Mouse (Mus musculus) neural tube, embryonic 10.5 days (tissue): ENCODE measurements around the gene Srsf6.
A peak's percentile ranks its signal among the peaks of the same experiment; 100 is the strongest.
"Not testable (repeated sequence)": the region's sequence is repeated elsewhere in the genome, so short reads cannot be mapped to it uniquely, and the experiment has no call there.

ENCODE experiments used
- DNase-seq: peaks from one replicate; pipeline ENCODE4 v3.0.0-alpha.2; 2017; ENCODE audit warnings: low spot score; ENCODE audit errors: extremely low spot score

The Srsf6 gene

DNA sequence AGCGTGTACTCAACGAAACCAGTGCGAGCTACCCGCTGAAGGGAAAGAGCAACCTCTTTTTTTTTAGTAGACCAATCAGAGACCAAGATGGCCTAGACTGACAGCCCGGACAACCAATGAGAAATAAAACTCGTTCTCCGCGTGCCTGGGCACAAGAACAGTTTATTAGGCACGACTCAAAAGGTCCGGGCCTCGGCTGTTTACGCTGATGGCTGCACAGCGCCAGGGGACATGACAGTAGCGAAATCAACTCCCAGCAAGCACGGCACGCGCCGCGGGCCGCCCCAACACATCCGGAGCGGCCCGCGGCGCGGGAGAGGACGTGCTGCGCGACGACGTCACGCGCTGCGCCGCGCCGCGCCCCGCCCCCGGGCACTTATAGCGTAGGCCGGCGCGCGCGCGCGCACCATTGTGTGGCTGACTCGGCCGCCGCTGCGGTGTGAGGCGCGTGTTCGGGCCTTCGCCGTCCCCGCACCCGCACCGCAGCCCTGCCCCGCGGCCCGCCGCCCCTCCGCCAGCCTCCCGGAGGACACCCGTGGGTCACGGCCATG, at the start of gene Srsf6:
TSS of gene Srsf6 (plus strand) at position 406 of the 551 bp plus-strand sequence.
- DNase-seq, result peak; percentile 87

DNA sequence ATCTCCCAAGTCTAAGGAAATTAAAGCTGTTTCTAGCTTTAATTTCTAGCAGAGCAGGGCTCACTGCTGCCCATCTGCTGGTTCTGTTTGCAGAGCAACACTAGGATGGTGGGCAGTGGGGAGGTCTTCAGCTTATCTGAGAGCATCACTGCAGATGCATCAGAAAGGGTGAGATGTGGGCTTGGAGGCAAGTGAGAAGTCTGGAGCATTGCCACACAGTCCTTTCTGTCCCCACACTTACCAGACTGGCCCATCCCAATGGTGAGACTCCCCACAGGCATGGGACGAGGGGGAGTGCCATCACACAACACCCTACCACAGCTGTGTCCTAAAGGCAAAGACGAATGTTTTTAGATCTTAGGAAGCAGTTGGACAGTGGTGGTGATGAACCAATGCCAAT, 47.2 kb upstream of the Srsf6 start:
- no peak for DNase-seq

DNA sequence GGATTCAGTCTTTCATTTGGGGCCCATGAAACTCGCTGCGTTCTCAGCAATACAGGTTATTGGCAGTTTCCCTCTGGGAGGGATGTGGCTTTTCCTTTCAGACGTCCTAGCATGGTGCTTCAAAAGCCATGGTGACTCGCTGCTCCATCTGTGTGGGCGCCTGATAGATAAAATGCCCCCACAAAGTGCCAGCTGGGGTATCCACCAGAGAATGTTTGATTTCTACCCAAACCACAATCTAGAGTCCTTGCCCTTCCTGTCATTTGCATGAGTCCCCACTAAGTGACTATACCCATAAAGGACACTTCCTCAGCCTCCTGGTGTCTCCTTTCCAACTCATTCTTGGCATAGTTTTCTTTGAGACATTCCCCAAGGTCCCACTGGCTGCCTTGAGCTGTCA, 44.2 kb upstream of the Srsf6 start:
- DNase-seq, result no peak

DNA sequence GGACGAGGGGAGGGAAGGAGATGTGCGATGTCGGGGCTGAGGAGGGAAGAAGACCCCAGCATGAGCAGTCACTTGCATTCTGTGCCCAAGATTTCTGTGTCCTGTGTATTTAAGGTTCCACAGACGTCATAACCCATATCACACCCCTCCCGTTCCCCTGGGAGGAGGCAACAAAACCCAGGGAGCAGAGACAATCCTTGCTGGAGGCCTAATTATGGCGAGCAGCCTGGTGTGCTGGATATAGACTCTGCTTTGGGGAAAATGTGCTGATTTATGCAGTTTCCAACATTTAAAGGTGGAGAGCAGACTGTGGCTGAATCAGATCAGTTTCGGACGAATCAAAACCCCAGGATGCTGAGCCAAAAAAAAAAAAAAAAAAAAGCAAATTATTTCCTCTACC, 42.7 kb upstream of the Srsf6 start:
- no peak for DNase-seq

DNA sequence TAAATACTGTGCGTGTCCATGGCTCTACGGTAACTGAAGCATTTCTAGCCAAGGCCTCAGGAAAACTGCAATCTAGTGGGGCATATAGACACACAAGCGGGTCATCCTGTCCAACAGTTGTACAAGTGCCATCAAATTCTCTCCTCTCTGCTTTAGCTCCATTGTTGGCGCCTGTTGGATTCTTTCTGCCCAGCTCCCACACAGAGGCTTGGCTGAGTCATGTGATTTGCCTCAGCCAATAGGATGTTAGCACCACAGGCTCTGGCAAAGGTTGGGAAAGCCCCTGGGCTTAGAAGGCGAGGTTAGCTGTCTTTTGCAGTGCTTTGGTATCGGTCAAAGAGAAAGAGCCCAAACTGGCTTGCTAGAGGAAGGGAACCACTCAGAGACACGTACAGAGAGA, 42.1 kb upstream of the Srsf6 start:
- DNase-seq, result no peak

DNA sequence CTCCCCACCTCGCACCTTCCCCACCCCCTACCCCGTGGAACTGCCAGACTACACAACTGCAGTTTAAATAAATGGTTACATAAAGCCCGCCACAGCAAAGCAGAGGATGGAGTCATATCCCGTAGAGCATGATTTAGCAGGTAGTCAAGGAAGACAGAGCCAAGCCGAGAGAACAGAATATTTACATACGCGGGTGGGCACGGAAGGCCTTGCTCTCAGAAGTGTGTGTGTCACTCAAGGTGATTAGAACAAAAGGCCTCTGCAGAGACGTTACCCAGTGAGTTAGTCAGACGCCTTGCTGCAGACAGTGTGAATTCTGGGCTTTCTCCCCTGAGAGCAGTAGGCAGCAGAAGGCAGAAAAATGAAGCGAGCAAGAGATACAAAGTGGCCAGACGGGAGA, 41.6 kb upstream of the Srsf6 start:
- no peak for DNase-seq

DNA sequence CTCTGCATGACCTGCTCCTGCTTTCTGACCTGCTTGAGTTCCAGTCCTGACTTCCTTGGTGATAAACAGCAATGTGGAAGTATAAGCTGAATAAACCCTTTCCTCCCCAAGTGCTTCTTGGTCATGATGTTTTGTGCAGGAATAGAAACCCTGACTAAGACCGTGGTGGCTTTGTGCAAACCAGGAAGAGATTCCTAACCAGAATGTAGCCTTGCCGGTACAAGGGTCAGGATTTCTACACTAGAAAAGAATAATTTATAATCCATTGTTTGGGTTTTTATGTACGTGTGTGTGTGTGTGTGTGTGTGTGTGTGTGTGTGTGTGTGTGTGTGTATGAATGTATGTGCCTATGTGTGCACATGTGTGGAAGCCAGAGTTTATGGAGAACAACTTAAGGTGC, 38.3 kb upstream of the Srsf6 start:
- DNase-seq, result not testable (repeated sequence)

DNA sequence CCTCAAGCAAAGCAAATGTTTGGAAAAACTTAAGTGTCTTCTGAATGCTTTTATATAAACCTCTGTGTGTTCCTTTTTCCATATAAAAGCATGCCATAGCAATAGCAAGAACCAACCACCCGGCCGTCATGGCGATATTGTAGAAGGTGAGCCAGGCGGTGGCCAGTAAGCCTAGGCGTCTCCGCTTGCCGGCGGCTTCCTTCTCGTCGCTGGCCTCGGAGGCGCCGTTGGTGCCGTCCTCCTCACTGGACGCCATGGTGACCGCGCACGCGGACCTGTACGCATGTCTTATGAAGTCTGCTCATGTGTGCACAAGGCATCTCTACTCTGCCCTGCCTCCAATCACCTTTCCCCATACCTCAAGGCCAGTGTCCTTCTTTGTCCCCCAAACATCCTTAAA, 32.1 kb upstream of the Srsf6 start:
- not testable (repeated sequence) for DNase-seq

DNA sequence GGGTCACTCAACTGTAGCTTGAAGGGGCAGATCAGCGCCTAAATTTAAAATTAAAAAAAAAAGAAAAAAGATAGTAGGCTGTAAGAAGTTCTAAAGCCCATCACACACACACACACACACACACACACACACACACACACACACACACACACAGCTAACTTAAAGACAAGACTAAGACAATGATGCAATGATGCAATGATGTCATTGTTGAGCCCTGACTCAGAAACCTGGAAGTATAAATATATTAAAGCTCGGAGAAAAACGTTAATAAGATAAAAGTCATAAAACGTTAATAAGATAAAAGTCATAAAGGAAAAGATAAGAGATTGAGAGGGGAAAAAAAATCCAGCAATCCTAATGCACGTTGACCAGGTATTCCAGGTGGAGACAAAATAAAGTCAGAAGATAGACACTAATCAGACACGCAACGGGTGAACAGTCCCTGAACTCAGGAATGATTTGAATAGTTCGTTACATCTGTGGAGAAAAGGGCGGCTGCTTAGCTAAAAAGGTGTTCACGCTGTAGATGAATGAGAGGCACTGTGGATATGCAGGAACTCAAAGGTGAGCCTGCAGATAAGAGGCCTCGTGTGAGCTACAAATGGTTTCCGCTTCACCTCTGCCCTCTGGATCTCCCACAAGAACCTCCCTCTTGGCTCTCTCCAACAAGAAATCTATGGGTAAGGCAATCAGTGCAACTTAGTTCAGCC, 31.3 kb upstream of the Srsf6 start:
- no peak for DNase-seq

DNA sequence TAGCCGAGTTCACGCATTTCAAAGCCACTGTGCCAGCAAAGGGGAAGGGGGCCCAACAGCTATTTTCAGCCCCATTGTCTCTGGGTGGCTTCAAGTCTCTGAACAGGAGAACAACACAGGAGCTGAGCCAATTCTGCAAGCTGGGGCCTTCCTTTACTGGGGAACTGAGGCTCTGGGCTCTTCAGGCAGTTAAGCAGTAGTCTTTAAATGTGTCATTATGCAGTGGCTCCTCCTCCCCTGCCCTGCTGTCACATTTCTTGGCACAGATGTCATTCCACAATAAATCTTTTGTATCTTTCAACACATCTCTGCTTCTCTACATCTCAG, 30.8 kb upstream of the Srsf6 start:
- no peak for DNase-seq

DNA sequence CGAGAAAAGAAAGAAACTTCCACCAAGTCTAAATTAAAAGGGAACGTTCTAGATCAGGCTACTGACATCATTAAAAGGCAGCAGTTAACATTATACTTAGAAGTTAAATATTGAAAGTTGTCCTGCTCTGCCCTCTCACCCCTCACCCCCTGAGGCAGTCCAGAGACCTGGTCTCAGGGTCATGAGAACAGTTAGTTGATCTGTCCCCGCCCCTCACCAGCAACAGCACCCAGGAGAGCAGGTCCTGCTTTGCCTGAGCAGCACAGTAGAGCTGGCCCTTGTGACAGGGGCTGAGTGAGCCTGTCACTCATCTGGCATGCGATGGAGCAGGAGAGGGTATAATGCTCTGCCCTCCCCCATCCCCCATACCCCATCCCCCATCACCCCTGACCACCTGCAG, 25.4 kb upstream of the Srsf6 start:
- DNase-seq, result no peak

DNA sequence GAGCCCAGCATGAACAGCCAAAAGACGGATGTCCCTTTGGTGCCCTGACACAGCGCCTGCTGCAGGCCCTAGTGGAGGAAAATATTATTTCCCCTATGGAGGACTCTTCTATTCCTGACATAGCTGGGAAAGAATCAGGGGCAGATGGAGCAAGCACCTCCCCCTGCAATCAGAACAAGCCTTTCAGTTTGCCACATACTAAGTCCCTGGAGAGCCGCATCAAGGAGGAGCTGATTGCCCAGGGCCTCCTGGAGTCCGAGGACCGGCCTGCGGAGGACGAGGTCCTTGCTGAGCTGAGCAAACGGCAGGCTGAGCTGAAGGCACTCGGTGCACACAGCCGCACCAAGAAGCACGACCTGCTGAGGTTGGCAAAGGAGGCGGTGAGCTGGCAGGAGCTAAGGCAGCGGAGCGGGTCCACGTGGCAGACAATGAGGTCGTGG, 23.3 kb upstream of the Srsf6 start:
- peak; percentile 23 for DNase-seq

DNA sequence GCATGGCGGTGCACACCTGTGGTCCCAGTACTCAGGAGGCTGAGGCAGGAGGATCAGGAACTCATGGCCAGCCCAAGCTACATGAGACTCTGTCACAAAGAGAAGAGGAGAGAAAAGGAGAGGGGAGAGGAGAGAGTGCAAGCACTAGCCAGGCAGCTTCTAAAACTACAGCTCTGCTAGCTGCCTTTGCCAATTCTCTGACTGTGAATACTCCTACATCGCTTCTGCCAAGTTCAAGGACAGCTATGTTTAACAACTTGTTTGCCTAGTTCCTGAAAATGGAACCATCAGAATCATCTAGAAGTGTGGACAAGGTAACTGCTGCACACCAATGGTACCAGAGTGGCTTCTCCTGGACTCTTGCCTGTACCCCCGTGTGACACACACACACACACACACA, 17.3 kb upstream of the Srsf6 start:
- DNase-seq, result no peak

DNA sequence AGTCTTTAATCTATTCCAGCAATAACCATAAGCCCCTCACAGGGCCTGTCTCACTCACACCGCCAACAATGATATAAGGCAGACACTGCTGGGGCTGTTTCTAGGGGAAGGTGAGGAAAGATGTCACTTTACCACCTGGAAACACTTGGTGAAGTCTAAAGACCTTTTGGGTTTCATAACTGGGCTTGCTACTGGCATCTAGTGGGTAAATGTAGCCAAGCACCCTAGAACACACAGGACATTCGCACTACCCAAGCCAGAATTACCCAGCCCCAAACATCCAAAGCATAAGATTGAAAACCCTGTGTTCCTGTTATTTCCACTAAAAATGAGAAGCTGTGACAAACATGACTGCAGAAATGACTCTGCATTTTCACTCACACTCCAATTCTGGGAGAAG, 16.8 kb upstream of the Srsf6 start:
- no peak for DNase-seq

DNA sequence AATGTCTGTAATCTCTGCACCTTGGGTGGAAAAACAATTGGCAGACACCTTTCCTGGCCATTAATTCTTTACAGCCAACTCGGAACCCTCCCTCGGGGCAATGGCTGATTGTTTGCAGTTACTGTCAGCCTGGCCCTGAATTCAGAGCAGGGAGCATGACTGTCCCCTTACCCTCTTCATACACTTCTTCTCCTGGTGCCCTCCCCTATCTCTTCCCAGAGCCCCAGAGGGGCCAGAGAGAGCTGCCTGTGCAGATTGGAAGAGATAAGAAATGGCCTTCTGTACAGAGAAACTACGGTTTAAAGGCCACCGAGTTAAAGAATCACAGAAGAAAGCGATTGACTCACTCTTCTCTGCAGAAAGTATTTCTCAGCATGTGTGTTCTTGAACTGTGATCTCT, 11.4 kb upstream of the Srsf6 start:
- DNase-seq, result no peak

DNA sequence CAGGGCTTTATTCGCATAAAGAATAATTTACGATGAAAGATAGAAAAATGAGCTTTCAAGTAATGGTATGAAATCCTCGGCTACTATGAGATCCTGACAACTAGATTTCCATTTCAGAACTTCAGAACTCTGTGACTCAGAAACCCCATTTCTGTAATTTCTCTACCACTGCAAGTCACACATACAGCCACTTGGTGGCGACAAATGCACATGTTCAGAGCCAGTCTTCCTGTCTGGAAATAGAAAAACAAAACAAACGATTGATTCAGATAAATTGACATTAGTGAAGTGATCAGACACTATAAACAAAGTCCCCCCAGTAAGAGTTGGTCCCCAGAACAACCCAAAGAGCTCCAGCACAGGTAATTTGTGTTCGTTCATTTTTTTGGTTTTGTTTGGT, 9.1 kb upstream of the Srsf6 start:
- no peak for DNase-seq

DNA sequence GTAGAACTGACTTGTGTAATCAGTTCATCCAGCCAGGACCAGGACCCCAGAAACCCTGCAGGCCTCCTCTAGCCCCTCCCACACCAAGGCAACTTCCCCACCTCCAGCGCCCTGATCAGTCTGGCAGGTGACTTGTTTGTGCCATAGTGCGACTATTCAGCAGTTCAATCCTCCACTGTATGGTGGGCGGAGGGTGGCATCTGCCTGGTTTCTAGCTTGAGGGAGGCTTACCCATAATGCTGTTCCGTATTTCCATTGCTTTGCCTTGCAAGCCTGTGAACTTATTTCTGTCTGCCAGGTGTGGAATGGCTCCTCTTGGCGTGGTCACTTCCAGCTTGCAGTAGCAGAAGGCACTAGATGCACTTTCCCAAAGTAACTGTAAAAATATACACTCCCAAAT, 8.5 kb upstream of the Srsf6 start:
- no peak for DNase-seq

DNA sequence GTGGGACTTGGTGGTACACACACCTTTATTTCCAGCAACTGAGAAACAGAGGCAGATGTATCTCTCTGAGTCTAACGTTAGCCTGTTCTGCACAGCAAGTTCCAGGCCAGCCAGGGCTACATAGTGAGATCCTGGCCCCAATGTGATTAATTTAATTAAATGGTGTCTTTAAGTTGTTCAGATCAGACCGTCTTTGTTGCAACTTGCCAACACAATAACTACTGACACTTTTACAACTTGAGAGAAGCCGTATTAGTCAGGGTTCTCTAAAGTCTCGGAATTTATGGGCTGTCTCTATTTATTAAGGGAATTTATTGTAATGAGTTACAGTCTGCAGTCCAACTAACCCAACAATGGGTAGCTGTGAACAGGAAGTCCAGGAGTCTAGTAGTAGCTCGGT, 7.2 kb upstream of the Srsf6 start:
- DNase-seq, result no peak

DNA sequence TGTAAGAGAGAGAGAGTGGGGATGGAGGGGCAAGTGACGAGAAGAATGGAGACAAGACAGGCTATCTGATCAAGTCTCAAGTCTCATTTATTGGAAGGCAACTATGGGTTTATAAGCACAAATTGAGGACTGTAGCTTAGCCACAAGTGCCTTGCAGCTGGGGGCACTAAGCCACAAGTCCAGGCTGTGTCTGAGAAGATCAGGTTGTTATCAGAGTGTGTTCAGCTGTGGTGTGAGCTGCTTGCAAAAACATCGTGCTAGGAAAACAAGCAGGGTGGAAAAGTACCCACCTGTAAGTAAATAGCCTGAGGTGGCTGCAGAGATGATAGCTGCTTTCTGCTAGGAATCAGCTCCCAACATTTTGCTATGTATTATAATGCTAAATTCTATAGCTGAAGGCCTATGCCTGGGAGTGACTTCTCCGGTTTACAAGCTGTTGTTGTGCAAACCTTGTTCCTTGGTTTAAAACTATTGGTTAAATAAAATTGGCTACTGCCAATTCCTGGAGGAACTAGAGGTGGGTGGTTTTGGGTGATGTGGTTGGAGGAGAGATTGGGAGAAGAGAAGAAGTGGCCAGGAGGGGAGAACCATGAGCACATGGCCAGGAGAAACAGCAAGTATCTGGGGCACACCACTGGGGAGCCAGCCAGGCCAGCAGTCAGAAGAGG, 3.3 kb upstream of the Srsf6 start:
- DNase-seq, result no peak

DNA sequence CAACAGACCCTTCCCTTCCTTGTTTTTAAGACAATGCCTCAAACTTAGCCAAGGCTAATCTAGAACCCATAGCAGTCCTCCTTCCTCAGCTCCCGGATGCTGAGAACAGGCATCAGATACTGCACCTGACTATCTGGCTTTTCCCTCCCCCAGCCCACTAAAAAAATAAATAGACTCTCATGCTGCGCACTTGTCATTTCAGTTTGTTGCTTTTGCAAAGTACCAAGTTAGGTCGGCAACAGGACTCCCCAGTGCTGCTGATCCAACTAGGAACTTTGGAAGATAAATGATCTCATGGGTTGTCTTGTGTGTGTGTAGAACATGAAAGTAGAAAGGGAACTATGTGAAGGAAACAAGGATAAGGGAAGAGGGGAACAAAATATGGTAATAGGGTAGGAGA, 1.6 kb upstream of the Srsf6 start:
- DNase-seq, result no peak

DNA sequence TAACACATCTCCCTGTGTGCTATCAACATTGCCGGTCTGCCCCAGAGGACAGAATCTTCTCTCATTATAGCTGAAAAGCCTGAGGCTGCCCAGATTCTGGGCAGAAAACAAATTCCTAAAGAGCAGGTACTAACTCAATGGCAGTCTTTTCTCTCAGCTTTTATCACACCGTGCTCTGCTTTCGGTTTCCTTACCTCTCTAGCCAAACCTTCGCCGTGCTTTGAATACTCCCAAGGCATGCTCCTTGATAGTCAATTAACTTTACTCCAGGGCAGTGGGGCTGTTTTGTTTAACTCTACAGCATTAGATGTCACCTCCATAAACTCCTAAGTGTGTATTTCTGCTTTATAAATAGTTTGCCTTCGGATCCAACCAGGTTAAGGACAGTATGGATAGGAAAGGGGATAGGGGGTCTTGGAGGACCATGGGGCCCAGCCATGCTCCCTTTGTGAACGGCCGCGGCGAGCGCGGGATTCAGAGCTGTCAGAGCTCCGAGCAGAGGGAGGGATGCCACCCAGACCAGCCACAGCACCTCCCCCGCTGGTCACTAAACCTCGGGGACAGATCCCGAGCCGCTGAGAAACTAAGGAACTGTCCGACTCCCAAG, 709 bp upstream of the Srsf6 start:
- DNase-seq, result no peak
